Mouse (Mus musculus) cerebellum, adult 9-10 months (tissue): ENCODE data around the gene Mgll.

Source experiments
- DNase-seq: peaks from one replicate; pipeline ENCODE4 v3.0.0; 2022

Gene Mgll

DNA sequence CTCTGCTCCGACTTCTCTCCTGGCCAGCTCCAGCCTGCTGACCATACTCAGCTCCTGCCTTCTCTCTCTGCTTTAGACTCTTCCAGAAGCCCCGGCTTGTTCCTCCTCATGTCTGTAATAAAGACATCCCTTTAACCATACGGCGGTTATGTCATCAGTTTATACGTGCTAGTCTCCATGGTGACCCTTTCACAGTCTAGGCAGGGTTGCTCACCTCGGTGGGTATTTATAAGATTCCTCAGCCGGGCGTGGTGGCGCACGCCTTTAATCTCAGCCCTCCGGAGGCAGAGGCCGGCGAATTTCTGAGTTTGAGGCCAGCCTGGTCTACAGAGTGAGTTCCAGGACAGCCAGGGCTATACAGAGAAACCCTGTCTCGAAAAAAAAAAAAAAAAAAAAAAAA, 51.1 kb downstream of the Mgll start:
- no peak for DNase-seq

- DNase-seq = no peak
Observed at GRCm38 (mm10) chr6:88776336-88776923, 52.2 kb downstream of the Mgll start.

DNA sequence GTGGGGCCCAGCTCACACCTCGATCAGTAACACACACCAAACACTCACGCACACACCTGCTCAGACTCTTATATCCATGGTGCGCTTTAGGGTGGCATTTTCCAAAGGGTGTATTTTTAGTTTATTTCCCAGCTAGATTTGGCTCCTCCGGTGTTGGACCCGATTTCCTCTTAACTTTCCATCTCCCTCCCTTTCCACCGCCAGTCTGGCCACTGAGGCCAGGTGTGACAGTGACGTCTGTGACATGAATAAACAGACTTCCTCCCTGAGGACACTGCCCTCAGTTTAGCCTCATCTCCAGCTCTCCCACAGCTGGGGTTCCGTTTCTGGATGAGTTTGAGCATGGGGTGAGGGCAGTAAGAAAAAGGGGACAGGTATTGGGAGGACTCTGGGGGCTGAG, 52.8 kb downstream of the Mgll start:
- DNase-seq = no peak

- no peak for DNase-seq
Observed at GRCm38 (mm10) chr6:88778047-88778688, 54.0 kb downstream of the Mgll start.

- no peak for DNase-seq
Observed at GRCm38 (mm10) chr6:88779755-88780154, 55.5 kb downstream of the Mgll start.

DNA sequence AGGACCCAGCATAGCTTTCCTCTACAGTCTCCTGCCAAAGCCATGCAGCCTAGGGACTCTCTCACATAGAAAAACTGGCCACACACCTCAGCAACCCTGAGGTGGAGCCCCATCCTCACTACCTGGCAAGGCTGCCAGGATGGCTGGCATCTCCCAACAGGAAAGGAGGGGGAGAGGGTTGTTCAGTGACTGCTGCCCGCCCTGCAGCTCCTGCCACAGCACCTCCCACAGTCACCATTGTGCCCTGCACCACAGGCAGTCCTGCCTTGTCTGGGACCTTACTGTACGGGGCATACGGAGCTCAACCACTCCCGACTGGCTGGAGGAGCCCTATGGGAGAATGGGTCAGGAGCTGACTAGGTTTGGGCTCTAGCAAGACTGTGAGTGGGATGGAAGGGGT, 57.7 kb downstream of the Mgll start:
- no peak for DNase-seq

GRCm38 (mm10) chr6:88782981-88783397, 58.8 kb downstream of the Mgll start:
- no peak for DNase-seq

GRCm38 (mm10) chr6:88784691-88785173, 60.5 kb downstream of the Mgll start:
- DNase-seq = peak; percentile 86

- DNase-seq = no peak
Observed at GRCm38 (mm10) chr6:88785331-88785730, 61.1 kb downstream of the Mgll start.

DNA sequence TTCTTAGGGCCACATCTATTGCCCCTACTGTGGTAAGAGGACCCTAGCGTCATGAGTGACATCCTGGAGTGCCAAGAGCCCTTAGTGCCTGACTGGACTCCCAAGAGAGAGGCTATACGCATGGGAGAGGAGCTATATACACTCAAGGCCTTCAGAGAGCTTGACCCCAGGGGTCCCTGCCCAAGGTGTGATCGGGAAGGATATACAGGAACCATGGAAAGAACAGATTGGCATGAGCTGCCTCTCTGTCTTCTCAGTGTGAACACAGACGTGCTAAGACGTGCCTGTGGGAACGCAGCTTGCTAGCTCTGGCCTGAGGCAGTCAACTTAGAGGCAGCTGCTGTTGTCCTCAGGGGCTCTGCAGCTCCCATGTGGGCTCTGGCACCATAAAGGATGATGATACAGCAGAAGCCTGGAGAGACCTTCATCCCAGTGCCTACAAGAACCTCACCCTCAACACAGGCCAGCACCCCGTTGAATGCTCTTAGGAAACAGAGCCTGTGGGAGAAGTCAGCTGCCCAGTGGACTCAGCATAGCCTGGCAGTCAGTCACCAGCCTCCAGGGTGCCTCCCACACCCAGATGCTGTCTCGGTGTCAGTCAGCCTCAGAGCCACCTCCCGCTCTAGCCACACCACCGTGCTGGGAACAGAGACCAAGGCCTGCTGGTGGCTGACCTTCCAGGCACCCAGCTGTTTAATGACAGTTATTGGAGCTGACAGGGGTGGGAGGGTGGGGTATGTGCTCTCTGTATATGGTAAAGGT, 61.8 kb downstream of the Mgll start:
- peak; percentile 63 for DNase-seq

DNA sequence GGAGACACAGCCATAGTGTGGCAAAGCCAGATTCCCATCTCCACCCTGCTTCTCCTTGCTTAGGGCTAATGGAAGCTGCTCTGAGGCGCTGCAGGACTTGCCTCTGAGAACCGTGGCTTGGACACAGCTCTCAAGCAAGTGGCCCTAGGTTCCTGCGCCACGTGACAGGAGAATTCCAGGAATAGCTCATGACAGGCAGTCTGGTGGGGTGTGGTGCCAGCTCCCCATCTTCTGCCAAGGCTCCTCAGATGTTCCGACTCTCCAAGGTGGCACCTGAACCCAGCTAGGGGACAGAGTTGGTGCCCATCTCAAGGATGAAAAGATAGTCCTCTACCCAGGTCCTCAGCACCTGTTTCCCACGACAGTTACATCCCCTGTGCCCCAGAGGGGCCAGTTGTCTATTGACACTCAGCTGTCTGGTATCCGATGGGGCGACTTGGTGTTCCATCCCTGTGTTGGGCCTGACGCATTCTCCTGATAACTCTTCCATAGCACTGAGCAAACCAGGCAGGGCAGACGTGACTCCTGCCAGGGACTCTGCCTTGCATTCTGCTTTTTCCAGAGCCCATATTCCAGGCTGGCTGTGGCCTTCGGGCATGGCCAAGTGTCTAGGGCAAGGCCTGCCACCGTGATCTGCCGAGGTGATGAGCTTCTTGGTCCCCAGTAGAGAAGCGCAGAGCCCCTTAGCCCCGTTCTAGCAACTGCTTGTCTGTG, 62.7 kb downstream of the Mgll start:
- peak; percentile 94 for DNase-seq

- DNase-seq = peak; percentile 72
Observed at GRCm38 (mm10) chr6:88787496-88787895, 63.3 kb downstream of the Mgll start.

- peak; percentile 71 for DNase-seq
Observed at GRCm38 (mm10) chr6:88788219-88788618, 64.0 kb downstream of the Mgll start.

GRCm38 (mm10) chr6:88791299-88791698, 67.1 kb downstream of the Mgll start:
- DNase-seq = no peak

DNA sequence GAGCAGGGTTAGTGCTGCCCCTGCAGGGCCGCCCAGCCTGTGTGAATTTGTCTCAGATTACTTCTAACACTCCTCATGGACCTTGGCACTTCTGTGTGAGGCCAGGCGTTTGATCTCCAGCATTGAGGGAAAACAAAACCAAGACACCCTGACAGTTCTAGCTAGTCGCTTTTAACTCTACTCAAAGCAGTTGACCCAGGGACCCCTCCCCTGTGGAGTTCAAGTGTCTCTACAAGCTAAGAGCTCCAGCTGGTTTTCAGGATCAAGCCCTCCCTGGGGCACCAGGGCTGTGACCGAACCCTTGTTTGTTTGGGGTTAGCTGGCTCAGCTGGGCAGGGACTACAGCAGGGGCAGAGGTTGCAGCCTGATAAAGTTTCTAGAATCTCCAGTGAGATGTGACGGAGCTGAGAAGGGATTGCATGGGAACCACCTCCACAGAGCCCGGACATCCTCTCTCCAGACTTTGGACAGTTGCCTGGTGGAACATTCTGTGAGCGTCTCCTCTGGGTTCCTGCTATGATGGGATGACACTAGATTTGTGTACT, 68.0 kb downstream of the Mgll start:
- peak; percentile 67 for DNase-seq

- DNase-seq = no peak
Observed at GRCm38 (mm10) chr6:88793243-88793642, 69.0 kb downstream of the Mgll start.

GRCm38 (mm10) chr6:88793872-88794271, 69.7 kb downstream of the Mgll start:
- no peak for DNase-seq

GRCm38 (mm10) chr6:88794561-88794971, 70.4 kb downstream of the Mgll start:
- peak; percentile 67 for DNase-seq

GRCm38 (mm10) chr6:88800191-88800590, 76.0 kb downstream of the Mgll start:
- peak; percentile 69 for DNase-seq

GRCm38 (mm10) chr6:88800735-88801134, 76.5 kb downstream of the Mgll start:
- peak; percentile 97 for DNase-seq

DNA sequence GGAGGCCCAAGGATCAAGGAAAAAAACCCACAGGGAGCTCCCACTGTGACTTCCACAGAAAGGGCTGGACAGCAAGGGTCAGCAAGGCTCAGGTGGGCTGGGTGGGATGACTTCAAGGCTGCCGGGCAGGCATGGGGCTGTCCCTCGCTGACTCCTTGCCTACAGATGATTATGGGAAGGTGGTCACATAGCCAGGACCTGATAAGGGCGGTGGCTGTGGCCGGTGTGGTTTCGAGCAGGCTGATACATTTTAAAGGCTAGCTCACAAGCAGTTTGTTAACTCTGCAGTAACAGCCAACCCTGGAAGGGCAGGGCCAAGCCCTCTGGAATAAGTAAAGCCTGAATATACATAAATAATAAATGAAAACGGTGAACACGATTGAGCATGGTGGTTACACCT, 78.8 kb downstream of the Mgll start:
- no peak for DNase-seq

DNA sequence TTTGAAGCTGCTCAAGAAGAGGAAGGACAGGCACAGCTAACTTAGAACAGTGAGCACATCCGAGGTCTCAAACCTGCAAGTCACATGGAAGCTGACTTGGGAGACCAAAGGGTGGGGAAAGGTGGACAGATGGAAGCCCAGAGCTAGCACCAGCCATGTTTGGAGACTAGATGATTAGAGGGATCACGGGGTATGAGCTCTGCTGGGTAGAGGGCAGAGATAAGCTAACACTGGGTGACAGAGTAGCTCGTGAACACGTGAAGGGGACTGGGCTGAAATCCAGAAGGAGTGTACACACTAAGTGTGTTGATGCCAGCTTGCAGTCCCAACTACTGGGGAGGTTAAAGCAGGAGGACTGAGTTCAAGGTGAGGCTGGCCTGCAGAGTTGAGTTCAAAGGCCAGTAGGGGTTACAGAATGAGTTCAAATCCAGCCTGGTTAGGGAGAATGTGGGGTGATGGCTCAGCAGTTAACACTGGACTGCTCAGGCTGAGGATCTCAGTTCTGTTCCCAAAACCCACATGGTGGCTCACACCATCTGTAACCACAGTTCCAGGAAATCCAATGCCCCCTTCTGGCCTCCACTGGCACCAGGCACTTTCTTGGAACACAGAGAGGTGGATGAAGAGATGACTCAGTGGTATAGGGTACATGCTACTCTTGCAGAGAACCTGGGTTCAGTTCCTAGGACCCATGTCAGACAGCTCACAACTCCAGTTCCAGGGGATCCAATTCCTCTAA, 79.9 kb downstream of the Mgll start:
- DNase-seq = no peak
